Mouse (Mus musculus) MEL (cell line): ENCODE measurements around the gene Igsf21. TPM values are rescaled to one million over a fixed set of nuclear protein-coding genes. Genes with fewer than 3 reads are reported as not detected.

ENCODE experiments used
- DNase-seq: peaks from one replicate; pipeline ENCODE4 v3.0.0; 2011; ENCODE audit warnings: low read depth, low spot score
- H3K27ac ChIP-seq: 2 replicates; pipeline ENCODE4 v1.5.1; 2012; ENCODE audit warnings: low read depth, mild to moderate bottlenecking, control low read depth, low read length, moderate library complexity; ENCODE audit not compliant: control insufficient read depth
- H3K27me3 ChIP-seq, 2 experiments: fragments of 150-350 bp in 1 of 2; sonication (generic) in 1 of 2; 2 replicates each; pipeline ENCODE4 v1.6.1; 2012; ENCODE audit warnings: low read length in 2 of 2, mild to moderate bottlenecking in 2 of 2, improper control_type of control experiment in 1 of 2, moderate library complexity in 1 of 2; ENCODE audit not compliant: insufficient read depth in 2 of 2, control insufficient read depth in 1 of 2
- H3K36me3 ChIP-seq, 2 experiments: 2 replicates each; pipeline ENCODE4 v1.6.1; 2012 to 2014; ENCODE audit warnings: low read length in 2 of 2, improper control_type of control experiment in 1 of 2, inconsistent platforms in 1 of 2, mild to moderate bottlenecking in 1 of 2; ENCODE audit not compliant: insufficient read depth in 2 of 2, control insufficient read depth in 1 of 2
- H3K4me1 ChIP-seq, 2 experiments: fragments of 150-350 bp in 1 of 2; sonication (generic) in 1 of 2; 2 replicates each; pipeline ENCODE4 v1.6.1; 2012; ENCODE audit warnings: low read length in 2 of 2, improper control_type of control experiment in 1 of 2, mild to moderate bottlenecking in 1 of 2; ENCODE audit not compliant: insufficient read depth in 2 of 2, control insufficient read depth in 1 of 2
- H3K4me3 ChIP-seq, 2 experiments: fragments of 150-350 bp in 1 of 2; sonication (generic) in 1 of 2; 2 replicates each; pipeline ENCODE4 v1.5.1; 2012; ENCODE audit warnings: low read depth in 2 of 2, low read length in 2 of 2, mild to moderate bottlenecking in 2 of 2, moderate library complexity in 2 of 2, control low read depth in 1 of 2, improper control_type of control experiment in 1 of 2; ENCODE audit not compliant: control insufficient read depth in 1 of 2, insufficient read depth in 1 of 2
- H3K79me2 ChIP-seq: 2 replicates; pipeline ENCODE4 v1.6.1; 2012; ENCODE audit warnings: mild to moderate bottlenecking, low read length, moderate library complexity; ENCODE audit not compliant: control insufficient read depth, poor library complexity, insufficient read depth
- H3K9ac ChIP-seq: 2 replicates; pipeline ENCODE4 v1.6.1; 2012; ENCODE audit warnings: low read depth, mild to moderate bottlenecking, control low read depth, low read length, moderate library complexity; ENCODE audit not compliant: control insufficient read depth, poor library complexity, severe bottlenecking
- H3K9me3 ChIP-seq: fragments of 150-350 bp; sonication (generic); replicated peaks from 2 replicates; pipeline ENCODE4 v1.6.1; 2012; ENCODE audit warnings: mild to moderate bottlenecking, low read length, improper control_type of control experiment, moderate library complexity; ENCODE audit not compliant: insufficient read depth
- CTCF ChIP-seq, 3 experiments: IDR thresholded peaks in 2 of 3; conservative IDR thresholded peaks in 1 of 3; 2 replicates each; pipeline ENCODE4 v1.5.1; 2011 to 2012; ENCODE audit warnings: low read length in 3 of 3, low read depth in 2 of 3, mild to moderate bottlenecking in 2 of 3, improper control_type of control experiment in 1 of 3, inconsistent platforms in 1 of 3, mixed read lengths in 1 of 3, moderate library complexity in 1 of 3; ENCODE audit not compliant: control insufficient read depth in 1 of 3, insufficient read depth in 1 of 3, poor library complexity in 1 of 3, severe bottlenecking in 1 of 3
- E2F4 ChIP-seq: IDR thresholded peaks from 2 replicates; pipeline ENCODE4 v1.6.1; 2011; ENCODE audit warnings: low read depth, low read length, improper control_type of control experiment, borderline replicate concordance
- ELF1 ChIP-seq: IDR thresholded peaks from 2 replicates; pipeline ENCODE4 v1.6.1; 2014; ENCODE audit warnings: low read depth, mild to moderate bottlenecking, inconsistent platforms, low read length, improper control_type of control experiment, moderate library complexity
- GABPA ChIP-seq: IDR thresholded peaks from 2 replicates; pipeline ENCODE4 v1.6.1; 2012; ENCODE audit warnings: low read depth, mild to moderate bottlenecking, inconsistent platforms, low read length, improper control_type of control experiment, moderate library complexity
- MAFK ChIP-seq: IDR thresholded peaks from 2 replicates; pipeline ENCODE4 v1.6.1; 2011; ENCODE audit warnings: low read depth, mild to moderate bottlenecking, low read length, improper control_type of control experiment, borderline replicate concordance
- MAX ChIP-seq: IDR thresholded peaks from 2 replicates; pipeline ENCODE4 v1.6.1; 2011; ENCODE audit warnings: low read length, improper control_type of control experiment
- MAZ ChIP-seq: IDR thresholded peaks from 2 replicates; pipeline ENCODE4 v1.6.1; 2012; ENCODE audit warnings: low read depth, mild to moderate bottlenecking, inconsistent platforms, low read length, improper control_type of control experiment
- MEF2A ChIP-seq: IDR thresholded peaks from 2 replicates; pipeline ENCODE4 v1.6.1; 2014; ENCODE audit warnings: low read depth, mild to moderate bottlenecking, inconsistent platforms, low read length, improper control_type of control experiment; ENCODE audit not compliant: poor library complexity, insufficient replicate concordance, severe bottlenecking; ENCODE audit errors: extremely low read depth
- MXI1 ChIP-seq: IDR thresholded peaks from 2 replicates; pipeline ENCODE4 v1.6.1; 2011; ENCODE audit warnings: mild to moderate bottlenecking, low read depth, low read length, improper control_type of control experiment
- MYB ChIP-seq: IDR thresholded peaks from 2 replicates; pipeline ENCODE4 v1.6.1; 2011; ENCODE audit warnings: mild to moderate bottlenecking, low read depth, low read length, improper control_type of control experiment
- NELFE ChIP-seq: IDR thresholded peaks from 2 replicates; pipeline ENCODE4 v1.6.1; 2011; ENCODE audit warnings: low read depth, low read length, improper control_type of control experiment
- POLR2A ChIP-seq, 2 experiments: IDR thresholded peaks; 2 replicates each; pipeline ENCODE4 v1.6.1; 2011 to 2012; ENCODE audit warnings: low read length in 2 of 2, mild to moderate bottlenecking in 2 of 2, control low read depth in 1 of 2, improper control_type of control experiment in 1 of 2, low read depth in 1 of 2, moderate library complexity in 1 of 2; ENCODE audit not compliant: control insufficient read depth in 1 of 2, insufficient read depth in 1 of 2, poor library complexity in 1 of 2
- POLR2AphosphoS5 ChIP-seq: IDR thresholded peaks from 2 replicates; pipeline ENCODE4 v1.6.1; 2012; ENCODE audit warnings: low read depth, borderline replicate concordance, mild to moderate bottlenecking, inconsistent platforms, low read length, moderate library complexity, mixed read lengths
- RCOR1 ChIP-seq: IDR thresholded peaks from 2 replicates; pipeline ENCODE4 v1.6.1; 2012; ENCODE audit warnings: low read depth, mild to moderate bottlenecking, inconsistent platforms, low read length, improper control_type of control experiment
- SIN3A ChIP-seq: IDR thresholded peaks from 2 replicates; pipeline ENCODE4 v1.6.1; 2012; ENCODE audit warnings: low read length, improper control_type of control experiment, inconsistent platforms
- TAL1 ChIP-seq: IDR thresholded peaks from 2 replicates; pipeline ENCODE4 v1.6.1; 2012; ENCODE audit warnings: mild to moderate bottlenecking, inconsistent platforms, low read length, moderate library complexity, mixed read lengths
- ZC3H11A ChIP-seq: IDR thresholded peaks from 2 replicates; pipeline ENCODE4 v1.6.1; 2012; ENCODE audit warnings: low read depth, mild to moderate bottlenecking, inconsistent platforms, low read length, improper control_type of control experiment
- ZKSCAN1 ChIP-seq: IDR thresholded peaks from 2 replicates; pipeline ENCODE4 v1.6.1; 2012; ENCODE audit warnings: low read depth, mild to moderate bottlenecking, inconsistent platforms, low read length, improper control_type of control experiment, moderate library complexity
- ZNF384 ChIP-seq: IDR thresholded peaks from 2 replicates; pipeline ENCODE4 v1.6.1; 2012; ENCODE audit warnings: low read depth, mild to moderate bottlenecking, inconsistent platforms, low read length, improper control_type of control experiment
- polyA plus RNA-seq, 2 experiments: library from polyadenylated mRNA; stranded (reverse) in 1 of 2; unstranded in 1 of 2; fragments of >175 nt in 1 of 2; fragments of >200 nt in 1 of 2; gene quantifications; 2 replicates each; pipeline versions ENCODE4 v1.2.1 to v1.2.4; 2012; ENCODE audit warnings: low replicate concordance in 2 of 2, low read depth in 1 of 2; ENCODE audit not compliant: insufficient read length in 2 of 2, insufficient read depth in 1 of 2, missing spikeins in 1 of 2
- total RNA-seq: library from RNA; depleted of rRNA; stranded (reverse); fragments of 300-350 nt; gene quantifications from 2 replicates; pipeline ENCODE4 v1.2.3, GENCODE M21; 2012; rRNA removed

Gene Igsf21
- total RNA-seq = not detected in 2 replicates
- not detected for polyA plus RNA-seq

DNA sequence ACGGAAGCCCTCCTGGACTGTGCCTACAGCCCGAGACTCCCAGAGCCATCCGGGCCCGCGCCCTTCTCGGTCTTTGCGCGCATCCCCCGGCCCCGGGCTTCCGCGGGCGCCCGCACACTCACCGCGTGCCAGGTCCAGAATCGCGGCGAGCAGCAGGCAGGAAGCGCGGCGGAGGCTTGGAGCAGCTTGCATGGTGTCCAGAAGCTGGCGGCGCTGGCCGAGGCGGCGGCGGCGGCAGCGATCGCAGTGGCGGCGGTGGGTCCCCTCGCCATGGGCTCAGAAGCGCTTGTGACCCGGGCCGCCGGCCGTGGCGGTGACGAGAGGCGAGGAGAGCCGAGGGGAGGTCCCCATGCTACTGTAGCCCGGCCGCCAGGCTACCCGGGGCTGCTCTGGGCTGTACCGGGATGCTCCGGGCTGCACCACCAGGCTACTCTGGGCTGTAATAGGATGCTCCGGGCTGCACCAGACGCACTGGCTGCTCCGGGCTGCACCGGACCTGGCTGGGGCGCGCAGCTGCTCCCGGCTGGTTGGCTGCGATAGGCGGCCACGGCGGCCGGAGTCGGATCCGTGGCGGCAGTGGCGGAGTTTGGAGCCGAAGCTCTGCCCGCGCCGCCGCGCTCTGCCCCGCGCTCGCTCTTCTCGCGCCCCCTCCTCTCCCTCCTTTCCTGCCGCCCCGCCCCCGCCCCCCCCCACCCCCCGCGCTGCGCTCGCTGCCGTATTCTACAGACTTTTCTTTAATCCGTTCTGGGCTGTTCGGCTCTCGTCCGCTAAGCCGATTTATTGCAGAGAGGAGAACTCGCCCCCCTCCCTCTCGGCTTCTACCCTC, at the start of gene Igsf21:
Gene Igsf21 (minus strand): TSS at position 605 of the 826 bp plus-strand sequence.
- no peak for TF ChIP-seq MXI1
- TF ChIP-seq E2F4 = no peak
- H3K4me3 ChIP-seq = no peak within 1 kb of the TSS
- no peaks in the 10 kb centered on the region for H3K27me3 ChIP-seq
- no peaks in the 10 kb centered on the region for H3K79me2 ChIP-seq
- no peak within 1 kb of the TSS for H3K9ac ChIP-seq
- no peak within 1 kb of the TSS for H3K27ac ChIP-seq
- no peaks in the 10 kb centered on the region for H3K36me3 ChIP-seq
- H3K9me3 ChIP-seq = no peaks in the 10 kb centered on the region
- DNase-seq = no peak
- H3K4me1 ChIP-seq = no peaks in the 10 kb centered on the region

DNA sequence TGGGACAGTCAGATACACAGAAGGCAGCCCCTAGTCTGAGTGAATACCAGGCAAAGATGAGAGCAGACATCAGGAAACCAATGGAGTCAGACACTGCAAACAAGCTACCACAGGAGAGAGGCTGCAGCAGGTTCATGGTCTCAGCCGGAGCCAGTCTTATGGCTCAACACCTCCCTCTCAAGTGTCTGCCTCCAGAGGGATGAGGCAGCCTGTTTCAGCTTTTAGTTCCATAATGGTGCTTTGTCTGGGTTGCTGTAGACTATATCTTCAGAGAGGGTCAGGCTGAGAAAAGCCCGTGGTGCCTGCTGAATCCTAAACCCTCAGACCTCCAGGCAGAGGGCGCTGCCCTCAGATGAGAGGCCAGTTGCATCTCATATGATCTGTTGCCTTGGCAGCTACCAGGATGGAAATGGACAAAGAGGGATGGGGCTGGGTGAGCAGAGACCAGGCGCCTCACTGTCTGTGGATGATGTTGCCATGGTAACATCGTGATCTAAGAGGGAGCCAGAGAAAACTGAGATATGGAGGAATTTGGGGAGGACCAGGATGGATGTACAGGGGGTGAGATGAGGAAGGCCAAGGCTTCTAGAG, 39.2 kb upstream of the Igsf21 start:
- Histone ChIP-seq H3K79me2 (no peaks in the 10 kb centered on the region), H3K36me3 (no peaks in the 10 kb centered on the region), H3K9ac (no peak overlapping the region), H3K27ac (no peak overlapping the region), H3K27me3 (no peaks in the 10 kb centered on the region), H3K4me3 (no peak overlapping the region), H3K4me1 (no peaks in the 10 kb centered on the region)
- DNase-seq = no peak
- TF ChIP-seq MAFK (no peak), ZC3H11A (no peak)
- TF ChIP-seq, all 39 proteins: peak for 0
- H3K9me3 ChIP-seq = no peaks in the 10 kb centered on the region

- Histone ChIP-seq H3K4me1 (no peaks in the 10 kb centered on the region), H3K79me2 (no peaks in the 10 kb centered on the region), H3K27ac (no peak overlapping the region), H3K36me3 (no peaks in the 10 kb centered on the region), H3K9me3 (no peaks in the 10 kb centered on the region), H3K9ac (no peak overlapping the region), H3K27me3 (no peaks in the 10 kb centered on the region), H3K4me3 (no peak overlapping the region)
- TF ChIP-seq MEF2A = no peak
- TF ChIP-seq ZKSCAN1 = no peak
- TF ChIP-seq CTCF (IDR thresholded peaks at IDR 0.05 in 2 of 3, conservative IDR thresholded peaks at IDR 0.05 in 1 of 3; ENCODE audit: control insufficient read depth in 1 of 3, insufficient read depth in 1 of 3, low read depth in 2 of 3, low read length in 3 of 3, poor library complexity in 1 of 3, severe bottlenecking in 1 of 3) = no peak
- no peak for TF ChIP-seq MYB
- no peak for TF ChIP-seq NELFE
- no peak for TF ChIP-seq ELF1
- no peak for TF ChIP-seq GABPA
- TF ChIP-seq SIN3A = no peak
- TF ChIP-seq TAL1 = no peak
- no peak for TF ChIP-seq POLR2AphosphoS5
- TF ChIP-seq ZNF384 = no peak
- TF ChIP-seq MXI1 = no peak
- TF ChIP-seq MAZ = no peak
- TF ChIP-seq POLR2A (IDR thresholded peaks at IDR 0.05; ENCODE audit: control insufficient read depth in 1 of 2, insufficient read depth in 1 of 2, low read depth in 1 of 2, low read length in 2 of 2, poor library complexity in 1 of 2) = no peak
- TF ChIP-seq MAX = no peak
- TF ChIP-seq RCOR1 = no peak
- DNase-seq = peak; percentile 50
Measured at GRCm38 (mm10) chr4:140283398-140283797, 36.8 kb upstream of the Igsf21 start.
